Mouse (Mus musculus): ENCODE data around the gene Stn1.

Stn1 gene

GRCm38 (mm10) chr19:47471808-47472207 lies 65.5 kb downstream of the Stn1 start:
- no peak for DNase-seq (ENCODE audit: low spot score)

GRCm38 (mm10) chr19:47468750-47469149 lies 68.6 kb downstream of the Stn1 start:
- DNase-seq (ENCODE audit: low spot score), result no peak

- DNase-seq (ENCODE audit: low spot score), result no peak
These were observed 70.5 kb downstream of the Stn1 start for GRCm38 (mm10) chr19:47466775-47467174.

- no peak for DNase-seq (ENCODE audit: low spot score)
These were observed 71.8 kb downstream of the Stn1 start for GRCm38 (mm10) chr19:47465467-47465866.

- DNase-seq (ENCODE audit: low spot score), result no peak
These were observed 72.7 kb downstream of the Stn1 start, which contains the start of gene Sh3pxd2a for GRCm38 (mm10) chr19:47464304-47465241. Gene Sh3pxd2a (minus strand): TSS chr19:47464401.

- peak; percentile 48 for DNase-seq (ENCODE audit: low spot score)
These were observed 73.5 kb downstream of the Stn1 start for GRCm38 (mm10) chr19:47463636-47464303.

GRCm38 (mm10) chr19:47463206-47463605 lies 74.1 kb downstream of the Stn1 start:
- DNase-seq (ENCODE audit: low spot score), result no peak

GRCm38 (mm10) chr19:47462725-47463124 lies 74.6 kb downstream of the Stn1 start:
- DNase-seq (ENCODE audit: low spot score), result no peak

GRCm38 (mm10) chr19:47461838-47462237 lies 75.5 kb downstream of the Stn1 start:
- no peak for DNase-seq (ENCODE audit: low spot score)

GRCm38 (mm10) chr19:47461386-47461785 lies 75.9 kb downstream of the Stn1 start:
- no peak for DNase-seq (ENCODE audit: low spot score)

GRCm38 (mm10) chr19:47460120-47460960 lies 77.0 kb downstream of the Stn1 start:
- no peak for DNase-seq (ENCODE audit: low spot score)

- no peak for DNase-seq (ENCODE audit: low spot score)
These were observed 78.1 kb downstream of the Stn1 start for GRCm38 (mm10) chr19:47459214-47459613.

GRCm38 (mm10) chr19:47458504-47459161 lies 78.7 kb downstream of the Stn1 start:
- DNase-seq (ENCODE audit: low spot score), result peak; percentile 47

GRCm38 (mm10) chr19:47457711-47458503 lies 79.4 kb downstream of the Stn1 start:
- peak; percentile 34 for DNase-seq (ENCODE audit: low spot score)

- DNase-seq (ENCODE audit: low spot score), result no peak
These were observed 81.3 kb downstream of the Stn1 start for GRCm38 (mm10) chr19:47456021-47456420.

GRCm38 (mm10) chr19:47455001-47455755 lies 82.1 kb downstream of the Stn1 start:
- no peak for DNase-seq (ENCODE audit: low spot score)

GRCm38 (mm10) chr19:47454167-47455000 lies 82.9 kb downstream of the Stn1 start:
- DNase-seq (ENCODE audit: low spot score), result no peak

- DNase-seq (ENCODE audit: low spot score), result no peak
These were observed 84.0 kb downstream of the Stn1 start for GRCm38 (mm10) chr19:47453352-47453751.

GRCm38 (mm10) chr19:47452682-47453081 lies 84.6 kb downstream of the Stn1 start:
- DNase-seq (ENCODE audit: low spot score), result no peak
